Mouse (Mus musculus) E14TG2a.4 (cell line): Measurements from ENCODE around the gene Tlcd2.
A peak's percentile ranks its signal among the peaks of the same experiment; 100 is the strongest.
"Not testable (repeated sequence)": the region's sequence is repeated elsewhere in the genome, so short reads cannot be mapped to it uniquely, and the experiment has no call there.

Experiments used
- H3K27me3 ChIP-seq: 2 replicates; pipeline ENCODE4 v1.6.1; 2014; ENCODE audit warnings: low read length, control low read depth; ENCODE audit not compliant: insufficient read depth
- H3K36me3 ChIP-seq: 2 replicates; pipeline ENCODE4 v1.6.1; 2014; ENCODE audit warnings: low read length, control low read depth; ENCODE audit not compliant: insufficient read depth
- H3K4me1 ChIP-seq: replicated peaks from 2 replicates; pipeline ENCODE4 v1.6.1; 2014; ENCODE audit warnings: low read depth, low read length, control low read depth
- H3K4me3 ChIP-seq: replicated peaks from 2 replicates; pipeline ENCODE4 v1.5.1; 2014; ENCODE audit warnings: mild to moderate bottlenecking, low read length
- H3K9me3 ChIP-seq: 2 replicates; pipeline ENCODE4 v1.6.1; 2014; ENCODE audit warnings: low read length, control low read depth
- CTCF ChIP-seq: conservative IDR thresholded peaks from 2 replicates; pipeline ENCODE4 v1.5.1; 2014; ENCODE audit warnings: low read length
- NANOG ChIP-seq: IDR thresholded peaks from 2 replicates; pipeline ENCODE4 v1.6.1; 2014; ENCODE audit warnings: borderline replicate concordance, low read length, mixed read lengths
- POU5F1 ChIP-seq: IDR thresholded peaks from 2 replicates; pipeline ENCODE4 v1.6.1; 2014; ENCODE audit warnings: low read length, borderline replicate concordance

Tlcd2 gene

GRCm38 (mm10) chr11:75452081-75452480 is 9.4 kb upstream of the Tlcd2 start:
- Histone ChIP-seq H3K27me3 (peaks cover 43% of the 10 kb centered on the region), H3K36me3 (peaks cover 54% of the 10 kb centered on the region), H3K4me3 (no peak overlapping the region), H3K4me1 (peaks cover 49% of the 10 kb centered on the region), H3K9me3 (no peaks in the 10 kb centered on the region)
- TF ChIP-seq POU5F1 (no peak), NANOG (no peak), CTCF (no peak)

GRCm38 (mm10) chr11:75452812-75453557 is 8.5 kb upstream of the Tlcd2 start:
- Histone ChIP-seq H3K36me3 (peaks cover 45% of the 10 kb centered on the region), H3K4me3 (peak overlapping the region; percentile 81; the same call in 1 of the 2 replicates), H3K27me3 (peaks cover 42% of the 10 kb centered on the region), H3K9me3 (no peaks in the 10 kb centered on the region), H3K4me1 (peaks cover 57% of the 10 kb centered on the region)
- TF ChIP-seq NANOG (no peak), POU5F1 (no peak), CTCF (no peak)

GRCm38 (mm10) chr11:75453991-75454930 is 7.3 kb upstream of the Tlcd2 start, which contains the start of gene Wdr81:
Gene Wdr81, minus strand, starts transcription at chr11:75454717.
- Histone ChIP-seq H3K27me3 (peaks cover 38% of the 10 kb centered on the region), H3K4me3 (peak within 1 kb of the TSS; percentile 81), H3K9me3 (no peaks in the 10 kb centered on the region), H3K4me1 (peaks cover 69% of the 10 kb centered on the region), H3K36me3 (peaks cover 32% of the 10 kb centered on the region)
- TF ChIP-seq POU5F1 (no peak), CTCF (0 out of 2 replicates have a peak, but pooled peaks have one; percentile 9)

GRCm38 (mm10) chr11:75455041-75455736 is 6.3 kb upstream of the Tlcd2 start:
- no peak for TF ChIP-seq CTCF
- Histone ChIP-seq H3K4me1 (peaks cover 79% of the 10 kb centered on the region), H3K9me3 (no peaks in the 10 kb centered on the region), H3K27me3 (peaks cover 38% of the 10 kb centered on the region), H3K4me3 (peak overlapping the region; percentile 81), H3K36me3 (peaks cover 28% of the 10 kb centered on the region)

- Histone ChIP-seq H3K36me3 (peaks cover 21% of the 10 kb centered on the region), H3K4me1 (peaks cover 77% of the 10 kb centered on the region), H3K27me3 (peaks cover 32% of the 10 kb centered on the region)
- H3K4me3 ChIP-seq, H3K9me3 ChIP-seq: not testable (repeated sequence)
Observed at GRCm38 (mm10) chr11:75455971-75456370, 5.5 kb upstream of the Tlcd2 start.

GRCm38 (mm10) chr11:75456440-75456871 is 5.1 kb upstream of the Tlcd2 start:
- H3K9me3 ChIP-seq = no peaks in the 10 kb centered on the region
- H3K4me3 ChIP-seq = no peak overlapping the region
- peaks cover 27% of the 10 kb centered on the region for H3K27me3 ChIP-seq
- no peak for TF ChIP-seq CTCF
- TF ChIP-seq NANOG = no peak
- TF ChIP-seq POU5F1 = no peak
- H3K4me1 ChIP-seq = peaks cover 72% of the 10 kb centered on the region
- peaks cover 17% of the 10 kb centered on the region for H3K36me3 ChIP-seq

- H3K4me3 ChIP-seq = no peak overlapping the region
- H3K9me3 ChIP-seq = no peaks in the 10 kb centered on the region
- H3K4me1 ChIP-seq = peaks cover 74% of the 10 kb centered on the region
- peaks cover 13% of the 10 kb centered on the region for H3K27me3 ChIP-seq
- H3K36me3 ChIP-seq = 0 out of 2 replicates have a peak, but pooled peaks cover 2% of the 10 kb centered on the region
- TF ChIP-seq CTCF (peak; percentile 89), POU5F1 (no peak), NANOG (no peak)
Observed at GRCm38 (mm10) chr11:75458169-75458568, 3.3 kb upstream of the Tlcd2 start.

GRCm38 (mm10) chr11:75458628-75459041 is 2.9 kb upstream of the Tlcd2 start:
- TF ChIP-seq NANOG (no peak), CTCF (no peak), POU5F1 (no peak)
- peaks cover 2% of the 10 kb centered on the region for H3K36me3 ChIP-seq
- H3K27me3 ChIP-seq = peaks cover 8% of the 10 kb centered on the region
- peaks cover 74% of the 10 kb centered on the region for H3K4me1 ChIP-seq
- no peaks in the 10 kb centered on the region for H3K9me3 ChIP-seq
- H3K4me3 ChIP-seq = no peak overlapping the region
